Comparison of ENCODE assay signal across 22 mouse cellular contexts in genomic region chr13:108541488-108541887, GRCm38 (mm10).
"Had no signal": no experiment of that assay in that cellular context is flagged by ENCODE, and none has a peak within 500 bp of the region (broad histone marks: within the 10 kb centered on the region; RNA-seq: fewer than 3 reads in every experiment).

No protein-coding gene starts in this region.

- H3K4me2 ChIP-seq: heart, embryonic 12.5 days; heart, embryonic 15.5 days; hindbrain, embryonic 13.5 days; hindbrain, embryonic 15.5 days; limb, embryonic 13.5 days; limb, embryonic 15.5 days; liver, embryonic 12.5 days had no signal

- H3K4me1 ChIP-seq: heart, embryonic 12.5 days; heart, embryonic 15.5 days; hindbrain, embryonic 13.5 days; hindbrain, embryonic 15.5 days; liver, embryonic 12.5 days had no signal

- ATAC-seq: forebrain, postnatal 0 days; hindbrain, postnatal 0 days; intestine, embryonic 16.5 days; liver, embryonic 12.5 days had no signal

- H3K9me3 ChIP-seq: heart, embryonic 12.5 days; heart, embryonic 15.5 days; hindbrain, embryonic 13.5 days; hindbrain, embryonic 15.5 days; limb, embryonic 13.5 days; limb, embryonic 15.5 days; liver, embryonic 12.5 days had no signal

- H3K9ac ChIP-seq: forebrain, postnatal 0 days; heart, embryonic 12.5 days; heart, embryonic 15.5 days; hindbrain, embryonic 13.5 days; hindbrain, embryonic 15.5 days; limb, embryonic 13.5 days; limb, embryonic 15.5 days; liver, embryonic 12.5 days; liver, embryonic 14.5 days had no signal

- DNase-seq: forebrain, postnatal 0 days; gastrocnemius, adult 2 months; gastrocnemius, postnatal 10 days; gastrocnemius, postnatal 25 days; heart, adult 11 months; heart, postnatal 14 days; heart, postnatal 36 days; kidney, adult 11 months; kidney, postnatal 14 days; layer of hippocampus, adult 9-11 months; layer of hippocampus, postnatal 36 days; left cerebral cortex, postnatal 4 days had no signal

- H3K36me3 ChIP-seq: heart, embryonic 12.5 days; heart, embryonic 15.5 days; hindbrain, embryonic 13.5 days; hindbrain, embryonic 15.5 days; limb, embryonic 13.5 days; limb, embryonic 15.5 days; liver, embryonic 12.5 days had no signal

- H3K27me3 ChIP-seq: heart, embryonic 12.5 days; heart, embryonic 15.5 days; hindbrain, embryonic 13.5 days; hindbrain, embryonic 15.5 days; limb, embryonic 13.5 days; limb, embryonic 15.5 days; liver, embryonic 12.5 days had no signal

- H3K4me3 ChIP-seq: heart, embryonic 12.5 days; heart, embryonic 15.5 days; hindbrain, embryonic 13.5 days; hindbrain, embryonic 15.5 days; limb, embryonic 13.5 days; limb, embryonic 15.5 days; liver, embryonic 12.5 days had no signal

- H3K27ac ChIP-seq: gastrocnemius, adult 2 months; hindbrain, embryonic 13.5 days; hindbrain, embryonic 15.5 days; hindbrain, postnatal 0 days; limb, embryonic 13.5 days; liver, embryonic 12.5 days; liver, embryonic 14.5 days had no signal
